Mouse (Mus musculus) ES-E14 (cell line): ENCODE measurements around the gene Rag1.

Experiments
- CHD2 ChIP-seq: IDR thresholded peaks from 2 replicates; pipeline ENCODE4 v1.6.1; 2014; ENCODE audit warnings: mild to moderate bottlenecking, low read depth, low read length, inconsistent platforms
- HCFC1 ChIP-seq: IDR thresholded peaks from 2 replicates; pipeline ENCODE4 v1.6.1; 2012; ENCODE audit warnings: low read length, inconsistent platforms, borderline replicate concordance; ENCODE audit not compliant: insufficient read depth

DNA sequence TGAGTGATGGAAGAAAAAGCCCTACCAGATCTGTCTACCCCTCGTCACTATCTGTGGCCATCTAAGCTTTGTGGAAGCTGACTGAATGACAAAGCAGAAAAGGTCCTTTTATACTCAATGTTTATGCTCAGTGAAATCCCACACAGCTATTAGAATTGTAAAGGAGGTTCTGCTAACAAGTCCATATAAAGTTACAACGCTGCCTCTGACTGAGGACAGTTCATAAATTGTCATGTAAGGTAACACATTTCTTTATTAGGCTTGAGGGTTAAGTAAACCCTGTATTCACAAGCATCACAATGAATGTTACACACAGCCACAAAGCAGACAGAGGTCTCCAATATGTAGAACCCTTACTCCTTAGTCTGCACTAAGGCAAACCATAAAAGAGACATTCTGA is 25.3 kb downstream of the Rag1 start:
- no peak for TF ChIP-seq CHD2
- TF ChIP-seq HCFC1, result no peak
